Mouse (Mus musculus) intestine, postnatal 0 days (tissue): Measurements from ENCODE around the gene Chsy1. TPM values are rescaled to one million over a fixed set of nuclear protein-coding genes. Genes with fewer than 3 reads are reported as not detected.

Experiments
- ATAC-seq: fragments of 200-750 bp; cut with Nextera tagmentation; 2 replicates; pipeline ENCODE4 v1.8.0; 2017; ENCODE audit warnings: mild to moderate bottlenecking, moderate TSS enrichment, moderate library complexity
- H3K27ac ChIP-seq: fragments of 300-500 bp; sonication (generic); 2 replicates; pipeline ENCODE4 v1.5.1; 2014; ENCODE audit warnings: mild to moderate bottlenecking, low read depth, low read length, moderate library complexity
- H3K27me3 ChIP-seq: fragments of 300-500 bp; sonication (generic); replicated peaks from 2 replicates; pipeline ENCODE4 v1.6.1; 2014; ENCODE audit warnings: low read length, mixed read lengths; ENCODE audit not compliant: control insufficient read depth, insufficient read depth
- H3K36me3 ChIP-seq: fragments of 300-500 bp; sonication (generic); 2 replicates; pipeline ENCODE4 v1.6.1; 2014; ENCODE audit warnings: mild to moderate bottlenecking, moderate library complexity; ENCODE audit not compliant: control insufficient read depth, insufficient read depth
- H3K4me1 ChIP-seq: fragments of 300-500 bp; sonication (generic); replicated peaks from 2 replicates; pipeline ENCODE4 v1.6.1; 2014; ENCODE audit warnings: antibody characterized with exemption, low read length, mixed read lengths; ENCODE audit not compliant: control insufficient read depth, insufficient read depth
- H3K4me2 ChIP-seq: fragments of 300-500 bp; sonication (generic); replicated peaks from 2 replicates; pipeline ENCODE4 v1.6.1; 2014; ENCODE audit warnings: low read depth, mild to moderate bottlenecking, moderate library complexity
- H3K4me3 ChIP-seq: fragments of 300-500 bp; sonication (generic); 2 replicates; pipeline ENCODE4 v1.5.1; 2014; ENCODE audit warnings: low read depth, low read length
- H3K9ac ChIP-seq: fragments of 300-500 bp; sonication (generic); 2 replicates; pipeline ENCODE4 v1.6.1; 2014; ENCODE audit warnings: mild to moderate bottlenecking, low read depth, low read length
- H3K9me3 ChIP-seq: fragments of 300-500 bp; sonication (generic); 2 replicates; pipeline ENCODE4 v1.6.1; 2016; ENCODE audit warnings: mixed run types; ENCODE audit not compliant: control insufficient read depth
- CTCF ChIP-seq: sonication (generic); IDR thresholded peaks from 2 replicates; pipeline ENCODE4 v1.5.1; 2016; ENCODE audit warnings: low read depth, mild to moderate bottlenecking, control low read depth, antibody characterized with exemption, moderate library complexity
- WGBS: fragments of 180-500 bp; shearing (Covaris S2); extraction: QIAGEN DNeasy Blood & Tissue Kit; methylation state at CpG from one replicate; pipeline ENCODE4 v1.1.7; 2014; 5-methylcytosine and 5-hydroxymethylcytosine counted together
- polyA plus RNA-seq: library from polyadenylated mRNA; unstranded; fragments of >200 nt; fragmentation: Nextera tagmentation; extraction: Ambion mirVana; gene quantifications from 2 replicates; pipeline ENCODE4 v1.2.1, GENCODE M21; 2015

The Chsy1 gene
- polyA plus RNA-seq, 1 experiment from 2014 or later = 4.4 TPM

- no peak overlapping the region for H3K4me2 ChIP-seq
- peaks cover 2% of the 10 kb centered on the region; the same call in 1 of the 2 replicates for H3K36me3 ChIP-seq
- no peak overlapping the region for H3K9ac ChIP-seq
- no peaks in the 10 kb centered on the region for H3K4me1 ChIP-seq
- no peak for TF ChIP-seq CTCF
- no peak overlapping the region for H3K27ac ChIP-seq
- no peak for ATAC-seq
- H3K27me3 ChIP-seq = no peaks in the 10 kb centered on the region
- H3K4me3 ChIP-seq = no peak overlapping the region
- WGBS = 88% methylated on average over 4 of the region's 4 CpGs
- H3K9me3 ChIP-seq = no peaks in the 10 kb centered on the region
These were observed 66.9 kb downstream of the Chsy1 start for GRCm38 (mm10) chr7:66176256-66176655.

DNA sequence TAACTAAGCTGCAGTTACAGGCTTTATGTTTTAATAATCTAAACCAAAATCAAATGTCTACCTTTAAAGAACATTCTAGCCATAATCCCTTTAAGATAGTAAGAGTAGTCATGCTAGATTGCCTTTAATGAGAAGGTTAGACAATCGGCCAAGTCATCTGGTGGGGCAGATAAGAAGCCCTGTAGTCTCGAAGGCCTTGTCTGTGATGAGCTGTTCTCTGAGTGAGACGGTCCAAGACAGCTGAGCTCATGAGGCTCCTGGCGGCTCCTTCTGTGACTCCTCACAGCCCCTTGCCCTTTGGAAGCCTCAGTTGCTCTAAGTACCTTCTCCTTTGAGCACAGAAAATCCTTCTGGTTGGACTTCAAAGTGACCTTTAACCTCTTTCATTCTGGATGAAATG, 67.6 kb downstream of the Chsy1 start:
- ATAC-seq = no peak
- Histone ChIP-seq H3K4me3 (no peak overlapping the region), H3K9ac (no peak overlapping the region), H3K27me3 (no peaks in the 10 kb centered on the region), H3K36me3 (no peaks in the 10 kb centered on the region), H3K9me3 (no peaks in the 10 kb centered on the region), H3K4me1 (no peaks in the 10 kb centered on the region), H3K27ac (no peak overlapping the region), H3K4me2 (no peak overlapping the region)
- WGBS = 73% methylated on average over 4 of the region's 4 CpGs
- no peak for TF ChIP-seq CTCF

DNA sequence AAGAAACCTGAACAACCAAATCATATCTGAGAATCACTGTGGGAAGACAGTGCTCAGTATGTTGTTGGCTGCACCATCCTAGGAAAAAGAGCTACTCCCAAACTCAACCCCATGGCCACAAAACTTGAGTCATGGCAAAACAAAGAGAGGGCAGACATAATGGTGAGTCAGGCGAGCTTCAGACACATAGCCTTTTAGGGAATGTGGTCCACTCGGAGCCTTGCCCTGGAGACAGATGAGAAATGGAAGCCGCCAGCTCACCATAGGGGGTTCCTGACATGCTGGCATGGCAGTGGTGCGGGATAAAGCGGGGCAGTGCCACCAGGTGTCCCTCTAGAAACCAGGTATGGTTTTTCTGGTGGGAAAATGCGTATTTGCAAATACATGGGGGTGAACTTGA, 68.8 kb downstream of the Chsy1 start:
- Histone ChIP-seq H3K27ac (no peak overlapping the region), H3K9me3 (no peaks in the 10 kb centered on the region), H3K4me1 (no peaks in the 10 kb centered on the region), H3K4me2 (no peak overlapping the region), H3K9ac (no peak overlapping the region), H3K36me3 (no peaks in the 10 kb centered on the region), H3K27me3 (no peaks in the 10 kb centered on the region), H3K4me3 (no peak overlapping the region)
- WGBS = 92% methylated on average over 6 of the region's 6 CpGs
- TF ChIP-seq CTCF = no peak
- ATAC-seq = no peak

- ATAC-seq = no peak
- no peak overlapping the region for H3K27ac ChIP-seq
- WGBS = 58% methylated on average over 10 of the region's 10 CpGs
- no peak for TF ChIP-seq CTCF
- H3K4me1 ChIP-seq = no peaks in the 10 kb centered on the region
- no peaks in the 10 kb centered on the region for H3K36me3 ChIP-seq
- H3K9me3 ChIP-seq = no peaks in the 10 kb centered on the region
- H3K4me2 ChIP-seq = no peak overlapping the region
- H3K4me3 ChIP-seq = no peak overlapping the region
- no peak overlapping the region for H3K9ac ChIP-seq
- no peaks in the 10 kb centered on the region for H3K27me3 ChIP-seq
These were observed 69.8 kb downstream of the Chsy1 start for GRCm38 (mm10) chr7:66179120-66179581.

- no peaks in the 10 kb centered on the region for H3K4me1 ChIP-seq
- H3K9ac ChIP-seq = no peak overlapping the region
- no peaks in the 10 kb centered on the region for H3K27me3 ChIP-seq
- no peaks in the 10 kb centered on the region for H3K36me3 ChIP-seq
- H3K9me3 ChIP-seq = no peaks in the 10 kb centered on the region
- 89% methylated on average over 7 of the region's 7 CpGs for WGBS
- no peak overlapping the region for H3K27ac ChIP-seq
- H3K4me2 ChIP-seq = no peak overlapping the region
- TF ChIP-seq CTCF = no peak
- ATAC-seq = no peak
- H3K4me3 ChIP-seq = no peak overlapping the region
These were observed 70.4 kb downstream of the Chsy1 start for GRCm38 (mm10) chr7:66179711-66180110.

DNA sequence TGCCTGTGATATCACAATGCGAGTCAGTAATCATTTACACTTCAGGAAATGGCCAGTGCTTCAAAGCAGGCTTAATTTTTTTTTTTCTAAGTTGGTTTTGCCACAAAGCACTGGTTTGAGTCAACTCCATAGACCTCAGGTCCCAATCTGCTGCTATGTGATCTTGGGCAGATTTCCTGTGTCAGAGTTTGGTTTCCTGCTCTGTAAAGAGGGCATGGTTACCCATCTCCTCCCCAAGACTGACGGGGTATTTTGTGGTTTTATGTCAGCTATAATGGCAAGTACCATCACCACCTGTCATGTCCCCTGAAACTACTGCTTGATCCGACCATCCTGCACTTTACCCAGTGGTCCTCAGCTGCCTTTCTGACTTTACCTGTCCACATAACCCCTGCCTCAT, 70.9 kb downstream of the Chsy1 start:
- TF ChIP-seq CTCF = no peak
- Histone ChIP-seq H3K4me1 (no peaks in the 10 kb centered on the region), H3K36me3 (no peaks in the 10 kb centered on the region), H3K27ac (no peak overlapping the region), H3K4me2 (no peak overlapping the region), H3K9ac (no peak overlapping the region), H3K4me3 (no peak overlapping the region), H3K27me3 (no peaks in the 10 kb centered on the region), H3K9me3 (no peaks in the 10 kb centered on the region)
- WGBS = 79% methylated on average over 3 of the region's 3 CpGs
- no peak for ATAC-seq

DNA sequence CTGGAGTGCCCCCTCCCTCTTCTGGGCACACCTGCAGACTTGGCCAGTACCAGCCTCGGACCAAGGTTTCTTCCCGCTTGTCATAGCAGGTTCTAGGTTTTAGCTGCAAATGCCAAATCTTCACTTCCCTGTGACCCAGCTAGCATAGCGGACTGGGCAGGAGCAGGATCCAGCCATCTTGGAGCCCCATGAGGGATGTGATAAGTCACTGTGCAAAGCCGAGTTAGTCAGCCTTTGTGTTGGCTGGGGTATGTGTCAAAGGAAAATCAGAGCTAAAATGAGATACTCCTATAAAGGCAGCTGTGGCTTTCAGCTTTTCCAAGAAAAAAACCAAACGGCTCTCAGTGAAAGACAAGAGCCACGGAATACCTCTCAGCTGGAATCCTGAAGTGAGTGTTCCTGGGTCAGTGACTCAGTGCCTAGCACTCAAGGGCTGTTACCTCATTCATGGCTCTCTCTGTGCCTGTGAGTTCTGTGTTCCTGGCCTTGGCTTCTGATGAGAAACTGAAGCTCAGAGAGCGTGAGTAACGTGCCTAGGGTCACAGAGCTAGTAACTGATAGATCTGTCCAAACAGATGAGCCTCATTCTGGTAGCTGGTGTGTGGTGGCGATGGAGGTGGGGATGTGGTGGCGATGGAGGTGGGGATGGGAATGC, 71.5 kb downstream of the Chsy1 start:
- H3K27ac ChIP-seq = no peak overlapping the region
- H3K4me3 ChIP-seq = no peak overlapping the region
- H3K36me3 ChIP-seq = no peaks in the 10 kb centered on the region

More for the DNA sequence above, 71.5 kb downstream of the Chsy1 start:
- Histone ChIP-seq H3K4me2 (no peak overlapping the region), H3K27me3 (no peaks in the 10 kb centered on the region), H3K4me1 (no peaks in the 10 kb centered on the region), H3K9ac (no peak overlapping the region), H3K9me3 (no peaks in the 10 kb centered on the region)
- no peak for ATAC-seq
- 89% methylated on average over 10 of the region's 10 CpGs for WGBS
- TF ChIP-seq CTCF = no peak
